Mouse (Mus musculus) ES-E14 (cell line): ENCODE measurements around the gene Sirt4.

Experiments
- CHD2 ChIP-seq: IDR thresholded peaks from 2 replicates; pipeline ENCODE4 v1.6.1; 2014; ENCODE audit warnings: mild to moderate bottlenecking, low read depth, low read length, inconsistent platforms
- HCFC1 ChIP-seq: IDR thresholded peaks from 2 replicates; pipeline ENCODE4 v1.6.1; 2012; ENCODE audit warnings: low read length, inconsistent platforms, borderline replicate concordance; ENCODE audit not compliant: insufficient read depth
- ZC3H11A ChIP-seq: IDR thresholded peaks from 2 replicates; pipeline ENCODE4 v1.6.1; 2012; ENCODE audit warnings: low read depth, mild to moderate bottlenecking, inconsistent platforms, low read length, borderline replicate concordance

DNA sequence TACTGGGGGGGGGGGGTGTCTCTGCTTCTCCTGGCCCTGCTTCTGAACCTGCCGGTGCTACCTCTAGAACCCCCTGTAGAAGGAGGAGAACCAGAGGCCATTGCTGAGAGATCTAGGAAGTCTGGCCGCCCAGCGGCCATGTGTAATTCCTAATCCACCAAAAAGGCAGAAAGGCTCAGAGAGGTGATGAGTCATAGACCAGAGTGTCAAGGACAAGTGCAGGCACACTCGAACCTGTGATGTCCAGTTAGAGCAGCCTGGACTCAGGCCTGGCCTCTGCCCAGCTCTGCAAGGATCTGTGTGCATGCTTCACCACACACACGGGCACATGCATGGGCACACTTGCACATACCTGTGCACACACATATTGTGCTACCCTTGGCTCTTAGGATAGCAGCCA, 43.6 kb upstream of the Sirt4 start:
- TF ChIP-seq HCFC1 (no peak), ZC3H11A (no peak), CHD2 (no peak)
